16 mouse cellular contexts compared by ENCODE assay signal in genomic region chr10:14186352-14186976, GRCm38 (mm10).
DNase-seq lines count a peak whose midpoint lies in the region; ATAC-seq lines count a peak whose summit lies in the region.
"Had no signal": no experiment of that assay in that cellular context is flagged by ENCODE, and none has a peak within 500 bp of the region (broad histone marks: within the 10 kb centered on the region; RNA-seq: fewer than 3 reads in every experiment).

No protein-coding gene starts in this region.

- no peaks in the 10 kb centered on the region for H3K9me3 ChIP-seq in heart, embryonic 13.5 days
- H3K9me3 ChIP-seq in heart, embryonic 12.5 days (replicated peaks) = no peaks in the 10 kb centered on the region
- H3K9me3 ChIP-seq: neural tube, embryonic 12.5 days had no signal

- 0 out of 2 replicates have a peak overlapping the region, but pooled peaks have one; percentile 3 for H3K4me2 ChIP-seq in heart, embryonic 13.5 days
- H3K4me2 ChIP-seq in heart, embryonic 12.5 days = no peak overlapping the region
- H3K4me2 ChIP-seq: liver, embryonic 11.5 days; neural tube, embryonic 12.5 days had no signal

- H3K27me3 ChIP-seq in heart, embryonic 13.5 days (replicated peaks) = no peaks in the 10 kb centered on the region
- H3K27me3 ChIP-seq in heart, embryonic 12.5 days (replicated peaks) = no peaks in the 10 kb centered on the region
- H3K27me3 ChIP-seq: neural tube, embryonic 12.5 days had no signal

- DNase-seq in lung, postnatal 4 days = peak; percentile 26 to 29
- DNase-seq in lung, postnatal 25 days (ENCODE audit: low spot score) = no peak
- no peak for DNase-seq in T-cell, adult 2 months (ENCODE audit: low spot score)
- no peak for DNase-seq in kidney, postnatal 10 days
- no peak for DNase-seq in urinary bladder, postnatal 36 days (ENCODE audit: low spot score in 2 of 2)
- DNase-seq: cerebellum, postnatal 10 days; gastrocnemius, postnatal 14 days; kidney, adult 9 months; layer of hippocampus, postnatal 36 days; right cerebral cortex, postnatal 14 days had no signal

- 57% methylated on average over 11 of the region's 11 CpGs for WGBS in heart, embryonic 13.5 days
- 66% methylated on average over 11 of the region's 11 CpGs for WGBS in heart, embryonic 12.5 days

- no peaks in the 10 kb centered on the region for H3K36me3 ChIP-seq in heart, embryonic 13.5 days
- no peaks in the 10 kb centered on the region for H3K36me3 ChIP-seq in heart, embryonic 12.5 days
- H3K36me3 ChIP-seq: neural tube, embryonic 12.5 days had no signal

- peaks cover 36% of the 10 kb centered on the region for H3K4me1 ChIP-seq in heart, embryonic 13.5 days
- H3K4me1 ChIP-seq in heart, embryonic 12.5 days (replicated peaks) = peaks cover 22% of the 10 kb centered on the region
- H3K4me1 ChIP-seq: neural tube, embryonic 12.5 days had no signal

- H3K9ac ChIP-seq in heart, embryonic 13.5 days = no peak overlapping the region
- no peak overlapping the region for H3K9ac ChIP-seq in heart, embryonic 12.5 days
- H3K9ac ChIP-seq: neural tube, embryonic 12.5 days had no signal

- H3K27ac ChIP-seq in heart, embryonic 13.5 days (replicated peaks) = 0 out of 2 replicates have a peak overlapping the region, but pooled peaks have one; percentile 15
- H3K27ac ChIP-seq in heart, embryonic 12.5 days (ENCODE audit: poor library complexity, severe bottlenecking) = no peak overlapping the region; the same call in 1 of the 2 replicates
- H3K27ac ChIP-seq: neural tube, embryonic 12.5 days had no signal

- H3K4me3 ChIP-seq in heart, embryonic 13.5 days = no peak overlapping the region
- H3K4me3 ChIP-seq in heart, embryonic 12.5 days = no peak overlapping the region
- H3K4me3 ChIP-seq: neural tube, embryonic 12.5 days had no signal

- ATAC-seq in heart, embryonic 13.5 days (ENCODE audit: extremely low read depth, insufficient number of reproducible peaks, low FRiP score, low TSS enrichment) = no peak
- ATAC-seq in heart, embryonic 12.5 days (ENCODE audit: insufficient number of reproducible peaks, low FRiP score) = no peak
- peak; percentile 86 for ATAC-seq in megakaryocyte, adult 5-6 weeks (ENCODE audit: poor library complexity, severe bottlenecking)
- ATAC-seq: midbrain, embryonic 16.5 days had no signal

Comparison
In these comparisons a context has a peak if more than half of its experiments do, and no peak if none do; other contexts are left out.
1. DNase-seq: peak in lung, postnatal 4 days (2 of 2); none in lung, postnatal 25 days (single experiment), T-cell, adult 2 months (single experiment), kidney, postnatal 10 days (single experiment) and urinary bladder, postnatal 36 days (0 of 2).